Mouse (Mus musculus) layer of hippocampus, postnatal 14 days (tissue): ENCODE measurements around the gene Olfr1043. TPM values are rescaled to one million over a fixed set of nuclear protein-coding genes. Genes with fewer than 3 reads are reported as not detected.
"Not testable (repeated sequence)": the region's sequence is repeated elsewhere in the genome, so short reads cannot be mapped to it uniquely, and the experiment has no call there.

ENCODE experiments used
- DNase-seq, 2 experiments: peaks; one replicate each; pipeline ENCODE4 v3.0.0; 2021 to 2022; ENCODE audit warnings: low spot score in 2 of 2, mixed read lengths in 1 of 2
- long read RNA-seq, 2 experiments: library from polyadenylated mRNA; stranded (forward); transcript quantifications; one replicate each; pipeline ENCODE4 v2.0.0; 2021
- total RNA-seq, 2 experiments: library from RNA; stranded (reverse); gene quantifications; 2 replicates each; pipeline ENCODE4 v1.2.3; 2021

Olfr1043 gene
- not detected for total RNA-seq
- long read RNA-seq, experiment 1 = 0 reads
- long read RNA-seq, experiment 2 = 0 reads

GRCm38 (mm10) chr2:86167422-86167821, at the start of gene Olfr1043:
TSS of gene Olfr1043 (minus strand) at chr2:86167522.
- no peak for DNase-seq

DNA sequence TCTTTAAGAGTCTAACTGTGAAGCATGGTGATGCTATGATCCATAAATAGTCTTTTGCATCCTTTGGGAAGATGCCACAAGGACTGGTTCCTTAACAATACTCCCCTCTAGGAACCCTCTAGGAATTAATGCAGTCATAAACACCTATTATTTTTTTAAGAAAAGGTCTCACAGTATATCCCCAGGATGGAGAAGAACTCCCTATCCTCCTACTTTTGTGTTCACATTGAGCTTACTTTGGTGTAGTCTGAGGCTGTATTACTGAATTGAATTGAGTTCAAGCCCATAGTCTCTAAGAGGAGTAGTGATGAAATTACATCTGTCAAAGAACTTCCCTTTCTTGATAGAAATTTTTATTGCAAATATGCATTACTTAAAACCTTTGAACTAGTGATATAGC, 35.6 kb upstream of the Olfr1043 start, which contains the start of gene Olfr1045:
Gene Olfr1045 (minus strand): TSS at position 101 of the 400 bp plus-strand sequence.
- no peak for DNase-seq

DNA sequence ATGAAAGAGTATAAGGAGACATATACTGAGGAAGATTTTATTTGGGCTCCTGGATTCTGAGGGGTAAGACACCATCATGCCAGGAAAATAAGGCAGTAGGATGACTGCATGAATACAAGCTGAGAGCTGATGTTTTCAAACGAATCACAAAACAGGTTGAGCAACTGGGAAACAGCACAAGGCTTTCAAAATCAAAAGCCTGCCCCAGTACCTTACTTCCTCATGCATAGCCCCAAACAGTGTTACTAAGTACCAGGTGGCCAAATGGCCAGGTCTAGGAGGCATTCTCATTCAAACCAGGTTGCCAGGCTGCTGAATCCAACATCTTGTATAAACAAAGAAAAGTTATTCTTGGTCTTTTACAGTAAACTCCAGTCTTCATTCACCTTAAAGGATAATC, 28.5 kb upstream of the Olfr1043 start:
- no peak for DNase-seq

- DNase-seq = no peak
Observed at GRCm38 (mm10) chr2:86185583-86185982, 18.3 kb upstream of the Olfr1043 start, which contains the start of gene Olfr52. TSS of gene Olfr52 (minus strand) at chr2:86185683.

GRCm38 (mm10) chr2:86179950-86180349, 12.6 kb upstream of the Olfr1043 start:
- no peak for DNase-seq

- no peak for DNase-seq
Observed at GRCm38 (mm10) chr2:86177720-86178119, 10.4 kb upstream of the Olfr1043 start, which contains the start of gene Olfr1044. TSS of gene Olfr1044 (minus strand) at chr2:86177820.

DNA sequence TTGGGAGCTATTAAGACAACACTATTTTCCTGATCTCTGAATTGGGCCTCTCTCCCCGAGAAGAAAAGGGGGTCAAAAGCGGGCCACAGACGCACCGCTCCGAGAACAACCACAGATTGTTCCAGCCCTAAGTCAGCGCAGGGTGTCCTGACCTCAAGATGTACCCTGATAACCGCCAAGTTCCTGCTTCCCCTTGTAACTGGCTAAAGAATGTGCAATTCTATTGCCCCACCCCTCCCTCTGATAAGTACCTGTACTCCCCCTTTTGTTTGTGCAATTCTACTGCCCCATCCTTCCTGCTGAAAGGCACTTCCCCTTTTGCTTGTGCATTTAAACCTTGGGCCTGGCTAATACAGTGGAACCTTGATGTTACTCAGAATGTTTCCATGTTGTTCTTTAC, 8.1 kb upstream of the Olfr1043 start:
- not testable (repeated sequence) for DNase-seq

DNA sequence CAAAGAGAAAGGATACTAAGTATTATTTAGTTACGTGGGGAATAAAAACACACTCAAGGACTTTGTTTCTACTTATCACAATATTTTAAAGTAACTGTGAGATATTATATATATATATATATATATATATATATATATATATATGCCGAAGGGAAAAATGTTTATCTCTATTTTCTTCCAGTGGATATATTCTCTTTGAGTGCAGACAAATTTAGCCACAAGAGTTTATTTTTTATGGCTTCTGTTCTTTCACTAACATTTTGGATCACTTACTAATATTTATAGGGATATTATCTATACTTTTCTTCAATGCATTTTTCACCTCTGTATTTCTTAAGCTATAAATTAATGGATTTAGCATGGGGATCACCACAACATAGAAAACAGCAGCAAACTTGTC, 5.6 kb downstream of the Olfr1043 start, which contains the start of gene Olfr1042:
Gene Olfr1042 (minus strand): TSS at position 101 of the 400 bp plus-strand sequence.
- no peak for DNase-seq

- DNase-seq = no peak
Observed at GRCm38 (mm10) chr2:86146632-86147031, 20.7 kb downstream of the Olfr1043 start, which contains the start of gene Olfr1040. TSS of gene Olfr1040 (minus strand) at chr2:86146732.

GRCm38 (mm10) chr2:86135828-86136227, 31.5 kb downstream of the Olfr1043 start, which contains the start of gene Olfr1039:
TSS of gene Olfr1039 (minus strand) at chr2:86135928.
- DNase-seq = no peak

Other genes starting within 250 kb of the Olfr1043 start
- gene Olfr1026, start 246.0 kb downstream of the Olfr1043 start, total RNA-seq = not detected
- gene Olfr1028, start 217.1 kb downstream of the Olfr1043 start, total RNA-seq = not detected
- not detected for gene Olfr1029, start 193.6 kb downstream of the Olfr1043 start, total RNA-seq
- gene Olfr1030, start 188.2 kb downstream of the Olfr1043 start, total RNA-seq = not detected
- gene Olfr1031, start 177.2 kb downstream of the Olfr1043 start, total RNA-seq = not detected
- gene Olfr1032, start 162.0 kb downstream of the Olfr1043 start, total RNA-seq = not detected
- gene Olfr1033, start 146.9 kb downstream of the Olfr1043 start, total RNA-seq = not detected
- not detected for gene Olfr1034, start 121.7 kb downstream of the Olfr1043 start, total RNA-seq
- gene Olfr1036, start 93.5 kb downstream of the Olfr1043 start, total RNA-seq = not detected
- gene Olfr1037, start 80.1 kb downstream of the Olfr1043 start, total RNA-seq = not detected
- gene Olfr1039, start 31.6 kb downstream of the Olfr1043 start, total RNA-seq = not detected
- gene Olfr1040, start 20.8 kb downstream of the Olfr1043 start, total RNA-seq = not detected
- not detected for gene Olfr1042, start 5.7 kb downstream of the Olfr1043 start, total RNA-seq
- not detected for gene Olfr1044, start 10.3 kb upstream of the Olfr1043 start, total RNA-seq
- gene Olfr52, start 18.2 kb upstream of the Olfr1043 start, total RNA-seq = not detected
- not detected for gene Olfr1045, start 35.5 kb upstream of the Olfr1043 start, total RNA-seq
- gene Olfr1046, start 51.8 kb upstream of the Olfr1043 start, total RNA-seq = not detected
- gene Olfr1047, start 63.9 kb upstream of the Olfr1043 start, total RNA-seq = not detected
- gene Olfr1048, start 72.8 kb upstream of the Olfr1043 start, total RNA-seq = not detected
- gene Olfr1049, start 90.8 kb upstream of the Olfr1043 start, total RNA-seq = not detected
- not detected for gene Olfr1051, start 111.6 kb upstream of the Olfr1043 start, total RNA-seq
- not detected for gene Olfr1052, start 124.9 kb upstream of the Olfr1043 start, total RNA-seq
- gene Olfr1053, start 147.8 kb upstream of the Olfr1043 start, total RNA-seq = not detected
- not detected for gene Olfr1054, start 167.9 kb upstream of the Olfr1043 start, total RNA-seq
- gene Olfr1055, start 182.8 kb upstream of the Olfr1043 start, total RNA-seq = not detected
- not detected for gene Olfr1056, start 194.9 kb upstream of the Olfr1043 start, total RNA-seq
- gene Olfr1057, start 210.9 kb upstream of the Olfr1043 start, total RNA-seq = not detected
- not detected for gene Olfr1058, start 221.0 kb upstream of the Olfr1043 start, total RNA-seq
- gene Olfr1061, start 246.5 kb upstream of the Olfr1043 start, total RNA-seq = not detected